Mouse (Mus musculus): ENCODE measurements at regions not wholly inside any gene's neighbourhood (a gene's known extent, or its start where the extent isn't known, plus 50 kb on each side); places are given as distances from the start of the nearest gene placed in this dataset.

DNA sequence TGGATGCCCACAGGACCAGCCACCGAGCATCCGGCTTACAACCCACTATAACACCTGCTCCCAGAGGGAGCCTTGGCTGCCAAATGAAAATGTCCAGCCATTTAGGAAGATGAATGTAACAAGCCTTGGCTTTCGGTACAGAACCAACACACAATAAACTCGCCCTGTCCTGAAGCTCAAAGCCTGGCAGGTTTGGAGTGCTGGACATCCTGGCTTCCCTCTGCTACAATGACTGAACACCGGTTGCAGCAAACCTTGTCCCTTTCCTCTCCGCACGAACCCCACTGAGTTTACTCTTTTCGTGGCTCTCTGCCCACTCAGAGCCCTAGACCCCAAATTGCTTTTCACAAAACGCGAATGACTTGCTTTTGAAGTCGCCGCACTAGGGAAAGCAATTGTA is 441.9 kb downstream of the Glrx3 start:
- no peak for ATAC-seq (ENCODE audit: low TSS enrichment)

DNA sequence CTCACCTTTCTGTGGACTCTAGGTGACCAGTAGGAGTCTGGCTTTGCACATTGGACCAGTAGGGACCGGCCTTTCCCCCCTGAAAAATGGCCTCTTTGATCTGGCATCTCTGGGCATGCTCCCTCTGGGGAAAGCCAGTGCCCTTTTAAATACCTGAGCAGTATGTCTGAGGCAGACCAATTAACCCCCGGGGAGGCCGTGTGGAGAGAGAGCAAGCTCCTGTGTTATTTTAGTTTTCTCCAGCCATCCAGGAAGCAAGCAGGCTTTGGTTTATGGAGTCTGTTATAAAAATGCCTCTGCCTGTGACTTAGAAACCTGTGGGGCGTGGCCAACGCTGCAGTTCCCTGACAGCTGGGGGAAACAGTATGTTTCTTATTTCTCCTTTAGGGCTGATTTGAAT is 445.5 kb downstream of the Glrx3 start:
- ATAC-seq (ENCODE audit: low TSS enrichment): no peak

DNA sequence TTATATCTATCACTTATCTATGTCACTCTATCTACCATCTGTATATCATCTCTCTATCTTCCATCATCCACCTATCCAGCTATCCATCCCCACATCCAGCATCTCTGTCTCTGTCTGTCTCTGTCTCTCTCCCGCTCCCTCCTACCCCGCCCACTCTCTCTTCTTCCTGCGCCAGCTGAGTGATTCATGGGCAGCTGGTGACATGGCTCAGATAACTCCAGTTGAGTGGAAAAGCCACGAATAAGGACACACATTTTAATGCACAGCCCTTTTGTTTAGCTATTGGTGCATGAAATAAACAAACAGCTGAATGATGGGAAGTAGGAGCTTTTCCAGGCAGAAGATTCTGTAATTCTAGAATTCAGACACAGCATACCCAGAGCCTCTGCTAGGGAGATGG is 446.3 kb downstream of the Glrx3 start:
- ATAC-seq (ENCODE audit: low TSS enrichment): no peak

DNA sequence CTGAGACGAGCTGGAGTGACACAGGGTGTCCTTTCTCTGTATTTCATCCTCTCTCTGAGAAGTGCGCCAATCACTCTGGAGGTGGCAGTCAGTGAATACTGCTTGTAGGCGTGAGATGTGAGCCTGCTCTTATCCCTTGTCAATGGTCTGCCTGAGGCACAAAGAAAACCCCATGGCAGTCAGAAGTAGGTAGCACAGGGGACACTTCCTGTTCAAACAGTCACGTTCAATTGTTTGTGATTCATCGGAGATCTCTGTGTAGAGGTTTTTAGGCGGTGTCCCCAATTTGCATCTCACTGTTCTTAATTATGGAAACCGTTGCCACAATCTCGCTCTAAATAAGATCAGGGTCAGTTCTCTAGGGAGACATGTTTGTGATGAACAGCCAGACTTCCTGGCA is 447.7 kb downstream of the Glrx3 start:
- ATAC-seq (ENCODE audit: low TSS enrichment): no peak

DNA sequence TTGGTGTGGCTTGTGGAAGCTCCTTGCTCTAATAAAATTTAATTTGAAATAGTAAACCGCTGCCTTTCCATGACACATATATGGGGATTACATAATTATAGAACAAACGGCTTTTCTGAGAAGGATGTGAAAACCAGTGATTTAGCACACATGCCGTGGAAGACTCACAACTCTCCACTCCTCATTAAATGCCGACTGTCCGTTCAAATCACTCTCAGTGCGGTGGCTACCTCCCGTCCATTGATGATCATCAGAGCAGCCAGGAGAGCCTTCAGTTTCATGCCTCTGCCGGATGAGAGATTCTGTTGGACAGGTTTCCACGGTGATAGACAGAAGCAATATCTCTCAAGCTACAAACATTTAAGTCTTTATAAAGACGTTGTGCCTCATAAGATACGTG is 451.3 kb downstream of the Glrx3 start:
- ATAC-seq (ENCODE audit: low TSS enrichment): no peak

DNA sequence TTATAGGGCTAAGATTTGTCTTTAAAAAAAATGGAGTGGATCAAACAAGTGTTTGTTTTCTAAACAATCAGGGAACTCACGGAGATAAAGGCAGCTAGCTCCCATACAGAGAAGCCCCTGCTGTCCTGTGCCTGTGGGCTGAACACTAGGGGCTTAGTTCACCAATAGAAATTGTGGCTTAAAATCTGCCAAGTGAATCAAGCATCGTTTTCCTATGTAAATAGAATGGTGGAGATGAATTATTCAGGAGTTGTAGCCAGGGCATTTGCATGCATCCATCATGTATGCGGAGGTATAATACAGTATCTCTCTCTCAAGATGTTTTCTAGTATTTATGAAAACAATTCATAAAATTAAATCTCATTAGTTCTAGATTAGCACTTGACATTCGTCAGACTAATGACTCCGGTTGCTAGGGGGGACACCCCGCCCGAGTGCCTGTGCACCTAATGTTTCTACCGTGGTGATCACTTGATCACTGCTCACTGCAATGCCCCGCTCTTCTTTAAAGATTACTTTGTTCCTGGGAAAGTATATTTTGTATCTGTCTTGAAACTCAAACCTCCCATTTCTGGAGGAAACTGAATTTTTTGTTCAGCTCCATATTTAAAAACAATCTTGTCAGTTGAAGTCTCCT is 469.1 kb downstream of the Glrx3 start:
- no peak for ATAC-seq (ENCODE audit: low TSS enrichment)

DNA sequence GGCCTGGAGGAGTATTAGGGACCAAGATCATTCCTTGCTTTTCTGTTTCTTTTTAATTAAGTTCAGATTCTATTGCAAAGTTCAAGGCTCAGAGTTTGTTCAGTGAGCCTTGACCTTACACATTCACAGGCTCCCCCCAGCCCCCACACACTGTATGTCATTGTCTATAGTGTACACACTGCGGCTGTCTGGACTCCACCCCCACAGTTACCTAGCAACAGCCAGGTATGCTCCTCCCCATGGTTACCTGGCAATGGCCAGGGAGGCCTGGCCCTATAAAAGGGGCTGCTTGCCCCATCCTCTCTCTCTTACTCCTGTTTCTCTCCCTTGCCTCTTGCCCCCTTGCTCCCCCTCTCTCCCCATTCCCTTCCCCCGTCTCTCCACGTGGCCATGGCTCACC is 472.0 kb downstream of the Glrx3 start:
- no peak for ATAC-seq (ENCODE audit: low TSS enrichment)

DNA sequence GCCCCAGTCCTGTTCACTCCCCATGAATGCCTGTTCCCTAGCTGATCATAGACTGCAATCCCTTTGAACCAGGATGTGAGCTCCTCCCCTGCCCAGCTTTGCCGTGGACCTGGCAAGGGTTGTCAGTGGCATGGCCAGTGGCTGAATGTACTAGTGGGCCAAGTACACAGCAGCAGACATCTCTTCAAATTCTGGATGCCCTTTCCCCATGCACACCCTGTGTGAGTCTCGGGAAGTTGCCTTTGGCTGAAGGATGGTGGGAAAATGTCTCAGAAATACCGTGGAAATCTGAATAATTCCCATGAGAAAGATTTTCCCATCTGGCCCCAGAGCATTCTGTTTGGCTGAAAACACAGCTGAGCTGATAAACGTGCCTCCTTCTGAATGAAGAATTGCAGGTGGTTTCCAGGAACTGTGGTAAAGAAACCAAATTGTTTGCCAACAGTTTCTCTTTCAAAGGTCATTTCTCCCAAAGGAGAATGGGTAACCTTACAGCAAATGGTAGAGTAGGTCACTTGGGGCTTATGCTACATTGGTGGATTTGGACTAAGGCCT is 476.2 kb downstream of the Glrx3 start:
- no peak for ATAC-seq (ENCODE audit: low TSS enrichment)

DNA sequence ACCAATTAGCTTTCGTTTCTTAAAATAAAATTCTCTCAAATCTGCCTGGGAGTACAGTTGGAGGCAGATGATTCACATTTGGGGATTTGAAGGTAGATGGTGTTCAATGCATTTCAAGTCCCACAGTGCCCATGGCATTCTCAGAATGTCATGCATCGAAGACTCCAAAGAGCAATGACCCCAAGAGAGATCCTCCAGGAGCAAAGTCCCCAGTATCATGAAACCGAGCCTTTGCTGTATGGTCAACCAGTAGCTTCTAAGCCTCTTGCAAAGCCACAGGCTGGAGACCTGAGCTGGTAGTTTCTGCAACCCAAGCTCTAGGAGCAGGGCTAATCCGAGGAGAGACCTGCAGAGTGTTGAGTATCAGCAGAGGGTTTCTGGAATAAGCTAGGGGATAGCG is 477.1 kb downstream of the Glrx3 start:
- ATAC-seq (ENCODE audit: low TSS enrichment): no peak

DNA sequence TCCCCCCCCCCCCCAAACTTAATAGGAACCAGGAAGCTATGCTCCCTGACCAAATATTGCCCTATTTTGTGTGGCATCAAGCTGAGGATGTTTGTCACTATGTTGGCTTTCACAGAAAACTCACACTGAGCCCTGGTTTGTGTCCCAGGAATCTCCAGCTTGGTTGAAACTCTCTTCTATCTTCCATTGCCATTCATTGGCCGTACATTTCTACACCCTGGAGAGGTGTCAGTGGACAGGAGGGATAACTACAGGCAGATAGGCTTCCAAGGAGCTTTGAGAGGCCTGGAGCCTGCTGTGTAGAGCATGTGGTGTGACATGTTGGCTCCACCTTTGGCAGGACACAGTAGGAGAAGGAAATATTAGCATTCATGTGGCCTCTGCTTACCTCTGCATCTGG is 478.9 kb downstream of the Glrx3 start:
- ATAC-seq (ENCODE audit: low TSS enrichment): no peak

DNA sequence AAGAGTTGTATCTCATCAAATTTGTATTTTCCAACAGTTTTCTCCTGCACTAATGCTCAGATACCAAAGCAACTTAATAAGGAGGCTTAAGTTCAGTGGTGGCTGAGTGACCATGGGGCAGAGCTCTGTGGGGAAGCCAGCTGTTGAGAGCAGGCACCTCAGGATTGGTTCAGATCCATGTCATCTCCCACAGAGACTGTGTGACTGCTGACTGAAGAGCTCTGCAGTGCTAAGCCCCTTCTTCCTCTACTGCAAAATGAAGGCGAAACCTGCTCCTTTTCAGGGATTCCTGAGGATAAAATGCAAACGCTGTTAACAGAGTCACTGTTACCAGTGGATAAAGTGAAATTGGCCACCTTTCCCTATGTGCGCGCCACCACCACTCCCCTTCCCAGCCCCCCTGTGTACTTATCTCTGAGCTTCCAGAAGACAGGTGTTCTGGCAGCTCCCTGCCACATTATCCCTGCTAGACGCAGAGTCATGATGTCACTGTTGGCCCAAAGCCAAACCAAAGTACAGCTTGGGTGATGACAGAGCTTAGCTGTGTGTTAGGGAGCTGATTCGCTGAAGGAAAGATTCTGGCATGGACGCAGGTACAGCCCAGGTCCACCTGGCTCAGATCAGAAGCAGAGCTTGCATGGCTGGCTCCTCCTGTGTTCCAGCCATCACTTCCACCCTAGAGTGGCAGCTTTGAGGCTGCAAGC is 472.9 kb downstream of the Tcerg1l start:
- ATAC-seq (ENCODE audit: low TSS enrichment): peak; percentile 69

DNA sequence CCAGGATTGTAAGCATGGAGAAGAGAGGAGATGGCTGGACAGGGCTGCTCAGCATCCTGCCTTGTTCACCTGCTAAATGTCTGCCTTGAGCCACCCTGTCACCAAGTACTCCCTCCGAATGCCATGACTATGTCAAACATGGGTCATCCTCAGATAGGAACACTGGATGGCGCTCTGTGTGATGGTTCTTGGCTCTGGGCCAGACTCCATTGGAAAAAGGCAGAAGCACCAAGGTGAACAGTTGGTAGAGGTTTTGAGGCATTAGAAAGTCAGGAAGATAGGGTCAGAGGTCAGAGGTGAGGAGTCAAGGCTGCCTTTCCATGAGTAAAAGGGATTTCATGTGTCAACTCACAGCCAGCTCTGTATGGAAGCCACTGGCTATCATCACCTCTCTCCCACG is 471.9 kb downstream of the Tcerg1l start:
- no peak for ATAC-seq (ENCODE audit: low TSS enrichment)

DNA sequence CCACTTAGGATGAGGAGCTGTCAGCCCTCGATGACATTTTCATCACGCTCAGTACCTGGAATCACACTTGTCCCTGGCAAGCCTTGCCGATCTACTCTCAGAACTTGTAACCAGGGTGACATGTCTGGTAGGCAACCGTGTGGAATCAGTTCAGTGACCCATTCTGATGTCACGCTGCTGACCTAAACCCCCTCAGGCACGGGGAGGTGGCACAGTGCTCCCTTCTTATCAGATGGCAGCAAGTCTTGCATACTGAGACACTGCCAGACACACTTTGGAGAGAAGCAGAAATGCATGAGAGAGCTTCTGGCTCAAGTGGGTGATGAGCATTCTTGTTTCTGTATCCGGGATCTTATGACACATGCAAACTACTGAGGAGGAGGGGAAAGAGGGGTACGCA is 470.2 kb downstream of the Tcerg1l start:
- ATAC-seq (ENCODE audit: low TSS enrichment): no peak

DNA sequence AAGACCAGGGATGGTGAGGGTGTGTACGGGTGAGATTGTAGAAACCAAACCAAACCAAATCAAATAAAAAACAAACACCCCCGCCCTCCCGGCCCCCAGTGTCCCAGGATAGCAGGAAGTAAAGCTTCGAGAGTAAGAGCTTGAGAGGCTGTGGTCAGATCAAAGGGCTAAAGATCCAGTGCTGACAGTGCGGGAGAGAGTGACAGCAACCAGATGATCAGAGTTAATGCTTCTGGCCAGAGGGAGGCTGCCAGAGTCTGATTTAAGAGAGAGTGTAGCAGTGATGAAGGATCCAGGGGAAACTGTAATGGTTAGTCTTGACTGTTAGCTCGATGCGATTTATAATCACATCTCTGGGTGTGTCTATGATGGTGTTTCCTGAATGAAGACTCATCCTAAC is 467.3 kb downstream of the Tcerg1l start:
- ATAC-seq (ENCODE audit: low TSS enrichment): no peak

DNA sequence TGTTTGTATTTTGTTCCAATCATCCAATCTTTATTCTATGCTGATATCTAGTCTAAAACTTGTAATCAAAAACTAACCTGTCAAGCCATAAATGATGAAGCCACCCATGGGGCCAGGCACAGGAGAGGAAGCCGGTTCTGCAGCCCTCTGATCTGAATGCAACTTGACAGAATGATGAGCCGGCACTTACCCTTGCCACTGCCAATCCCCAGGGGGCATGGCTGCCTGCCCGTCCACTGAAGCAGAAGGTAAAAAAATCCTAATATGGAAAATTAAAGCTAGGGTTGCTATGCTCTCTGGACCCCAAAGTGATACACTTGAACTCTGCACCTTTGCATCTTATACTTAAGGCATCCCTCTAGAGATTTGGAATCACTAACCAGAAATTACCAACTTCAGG is 461.6 kb downstream of the Tcerg1l start:
- ATAC-seq (ENCODE audit: low TSS enrichment): no peak

DNA sequence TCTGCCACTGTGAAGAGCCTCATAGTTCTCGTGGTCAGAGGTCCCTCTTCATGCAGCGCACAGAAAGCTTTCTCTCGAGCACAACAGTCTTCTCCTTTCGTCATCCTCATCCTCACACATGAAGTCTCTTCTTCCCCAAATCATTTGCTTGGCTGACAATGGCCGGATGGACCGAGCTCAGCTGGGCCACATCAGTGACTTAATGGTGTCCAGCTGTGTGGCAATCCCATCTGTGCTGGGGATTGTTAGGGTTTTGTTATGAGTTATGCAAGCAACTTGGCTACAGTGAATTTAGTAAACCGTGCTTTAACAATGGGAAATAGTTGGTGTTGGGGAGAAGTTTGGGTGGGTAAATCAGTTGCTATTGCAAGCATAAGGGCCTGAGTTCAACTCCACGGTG is 458.4 kb downstream of the Tcerg1l start:
- no peak for ATAC-seq (ENCODE audit: low TSS enrichment)

DNA sequence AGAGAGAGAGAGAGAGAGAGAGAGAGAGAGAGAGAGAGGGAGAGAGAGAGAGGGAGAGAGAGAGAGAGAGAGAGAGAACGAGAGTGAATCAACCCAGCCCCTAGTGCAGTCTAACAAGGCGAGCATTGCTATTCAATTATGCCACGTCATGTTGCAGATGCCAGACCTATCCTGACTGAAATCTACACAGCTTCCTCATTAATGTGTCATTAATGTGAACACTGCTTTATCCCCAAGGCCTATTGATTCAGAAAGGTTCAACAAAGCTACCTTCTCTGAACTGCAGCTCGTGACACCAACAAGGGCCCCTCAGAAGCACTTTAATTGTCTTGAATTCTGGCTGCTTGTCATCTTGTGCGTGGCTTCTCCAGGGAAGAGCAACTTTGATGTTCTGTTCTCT is 457.4 kb downstream of the Tcerg1l start:
- ATAC-seq (ENCODE audit: low TSS enrichment): no peak

DNA sequence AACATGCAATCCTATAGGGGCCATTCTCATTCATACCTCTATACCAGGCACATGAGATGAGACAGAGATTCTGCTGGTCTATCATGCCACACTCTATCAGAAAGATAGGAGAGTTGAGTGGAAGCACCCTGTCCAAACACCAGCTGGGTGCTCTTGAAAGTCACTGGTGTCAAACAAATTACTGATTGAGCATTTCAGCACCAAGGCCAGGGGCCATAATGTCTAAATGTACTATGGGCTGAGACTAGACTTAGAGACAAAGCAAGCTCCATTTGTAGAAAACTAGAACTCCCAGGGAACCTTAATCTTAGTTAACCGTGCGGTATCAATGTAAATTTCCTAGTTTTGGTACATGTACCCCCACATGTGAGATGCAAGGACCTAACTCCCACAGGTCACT is 452.5 kb downstream of the Tcerg1l start:
- no peak for ATAC-seq (ENCODE audit: low TSS enrichment)

DNA sequence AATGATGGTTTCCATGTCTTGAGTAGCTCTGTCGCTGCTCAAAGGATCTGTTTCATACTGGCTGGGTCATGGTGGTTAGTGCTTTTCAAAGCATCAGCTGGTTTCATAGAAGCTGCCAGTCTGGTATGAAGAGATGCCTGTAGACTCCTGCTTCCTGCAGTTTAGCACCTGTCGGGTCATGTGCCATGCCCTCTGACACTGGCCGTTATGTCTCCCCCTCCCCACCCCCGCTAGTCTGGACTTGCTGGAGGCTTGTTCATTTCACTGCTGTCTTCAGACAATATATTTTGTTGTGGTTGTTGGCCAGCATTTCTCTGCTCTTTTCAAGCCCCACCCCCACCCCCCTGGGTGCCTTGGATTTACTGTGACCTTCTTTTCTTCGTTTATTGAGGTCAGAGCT is 450.1 kb downstream of the Tcerg1l start:
- ATAC-seq (ENCODE audit: low TSS enrichment): no peak

DNA sequence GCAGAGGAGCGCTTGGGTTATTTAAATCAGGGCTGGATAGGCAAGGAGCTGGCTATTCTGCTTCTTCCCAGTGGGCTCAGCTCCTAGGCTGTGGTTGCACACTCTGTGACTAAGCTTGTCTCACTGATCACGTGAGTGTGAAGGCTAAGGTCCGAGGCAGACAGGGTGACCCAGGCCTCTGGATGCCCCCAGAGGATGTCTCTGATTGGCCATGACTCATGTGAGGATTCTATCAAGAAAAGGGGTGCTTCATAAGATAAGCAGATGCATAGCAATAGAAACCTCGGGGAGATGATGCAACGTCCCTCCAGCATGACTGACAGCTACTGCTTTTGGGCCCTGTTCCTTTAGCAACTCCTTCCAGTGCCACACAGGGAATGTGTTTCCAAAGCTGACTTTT is 440.2 kb downstream of the Tcerg1l start:
- no peak for ATAC-seq (ENCODE audit: low TSS enrichment)

DNA sequence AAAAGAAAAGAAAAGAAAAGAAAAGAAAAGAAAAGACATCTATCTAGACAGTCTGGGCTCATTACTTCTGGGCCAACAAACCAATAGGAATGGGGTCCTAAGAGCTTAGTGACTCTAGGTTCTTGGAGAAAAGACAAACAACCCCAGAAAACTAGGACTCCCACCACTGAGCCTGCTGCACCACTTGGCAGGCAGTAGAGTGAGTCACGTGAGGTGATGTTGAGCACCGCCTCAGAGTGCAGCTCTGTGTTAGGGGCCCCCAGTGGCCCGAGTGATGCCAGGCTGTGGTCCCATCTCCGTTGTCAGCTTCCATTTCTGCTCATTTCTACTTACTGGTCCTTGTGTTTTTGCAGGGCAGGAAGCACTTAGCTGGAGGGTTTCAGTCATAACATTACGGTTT is 439.7 kb downstream of the Tcerg1l start:
- no peak for ATAC-seq (ENCODE audit: low TSS enrichment)

DNA sequence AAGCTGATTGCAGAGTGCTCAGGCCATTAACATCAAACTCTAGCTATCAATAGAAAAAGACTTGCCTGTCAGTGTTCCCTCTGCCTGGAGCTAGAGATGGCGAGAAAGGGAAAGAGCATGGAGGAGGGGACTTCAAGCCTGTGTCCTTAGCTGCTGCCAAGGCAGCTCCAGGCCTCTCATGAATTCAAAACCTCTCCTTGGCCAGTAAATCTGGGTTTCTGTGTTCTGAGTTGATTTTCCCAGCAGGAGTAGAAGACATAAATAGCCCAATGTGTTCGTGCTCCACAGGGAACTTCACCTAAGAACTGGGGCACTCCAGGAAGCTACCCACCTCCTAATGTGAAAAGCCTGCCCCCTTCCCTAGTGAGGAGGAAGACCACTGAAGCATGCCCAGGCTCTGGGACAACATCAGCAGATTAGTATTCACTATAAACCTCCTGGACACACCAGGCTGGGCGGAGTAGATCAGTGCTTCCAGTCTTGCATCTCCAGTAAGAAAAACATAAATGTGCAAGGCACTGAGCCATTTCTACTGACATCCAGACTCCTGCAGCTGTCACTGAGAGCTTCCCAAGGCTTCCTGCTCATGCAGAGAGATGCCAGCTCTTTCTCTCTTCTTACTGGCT is 433.9 kb downstream of the Tcerg1l start:
- peak; percentile 88 for ATAC-seq (ENCODE audit: low TSS enrichment)

DNA sequence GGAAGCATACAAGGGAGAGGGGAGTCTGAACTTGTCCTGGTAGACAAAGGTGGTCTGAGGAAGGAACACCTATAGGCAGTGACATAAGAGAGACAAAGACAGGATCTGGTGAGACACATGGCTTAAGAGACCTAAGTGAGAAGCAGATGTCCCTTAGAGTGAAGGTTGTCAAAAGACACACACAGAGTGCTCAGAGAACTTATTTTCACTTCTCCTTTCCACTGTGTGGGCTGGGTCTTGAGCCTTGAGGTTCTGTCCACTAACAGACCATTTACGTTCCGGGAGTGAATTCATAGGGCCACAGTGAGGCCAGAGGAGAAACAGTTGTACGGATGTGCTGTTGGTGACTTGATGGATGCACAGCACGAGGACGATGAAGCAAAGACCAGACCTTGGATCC is 422.8 kb downstream of the Tcerg1l start:
- ATAC-seq (ENCODE audit: low TSS enrichment): no peak
